Mouse (Mus musculus): Measurements from ENCODE around the gene Dock2. TPM values are rescaled to one million over a fixed set of nuclear protein-coding genes. Genes with fewer than 3 reads are reported as not detected.

The Dock2 gene
- total and polyA plus RNA-seq, 2 experiments from 2014 or later, result 0.33 to 3.1 TPM

DNA sequence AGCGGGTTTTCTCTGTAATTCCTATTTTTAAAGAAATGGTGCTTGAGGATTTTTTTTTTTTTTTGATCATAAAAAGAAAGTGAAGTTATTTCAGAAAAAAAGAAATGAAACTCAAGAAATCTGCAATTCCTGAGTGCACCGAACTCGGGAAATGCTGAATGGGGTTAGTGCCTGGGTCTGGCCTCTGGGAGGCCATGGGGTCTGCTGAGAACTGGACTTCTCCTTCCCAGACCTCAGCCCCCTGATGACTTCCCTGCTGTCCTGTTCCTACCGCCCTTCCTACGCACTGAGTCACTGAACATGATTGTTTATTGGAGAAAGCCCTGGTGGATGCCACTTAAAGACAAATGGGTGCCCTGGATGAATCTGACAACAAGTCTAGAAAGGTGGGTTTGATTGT, 356.5 kb downstream of the Dock2 start:
- H3K9me3 ChIP-seq (replicated peaks; ENCODE audit: control insufficient read depth, low read length), result no peaks in the 10 kb centered on the region
- DNase-seq (ENCODE audit: low spot score) (no peak), ATAC-seq (ENCODE audit: insufficient read depth, low read depth) (no peak)
- H3K4me2 ChIP-seq (ENCODE audit: low read depth, low read length), result no peak overlapping the region
- 75% methylated on average over 5 of the region's 5 CpGs for WGBS
- no peaks in the 10 kb centered on the region for H3K36me3 ChIP-seq (replicated peaks; ENCODE audit: control insufficient read depth, insufficient read depth, low read length)
- TF ChIP-seq CTCF (IDR thresholded peaks at IDR 0.05; ENCODE audit: low read depth), result no peak
- H3K4me1 ChIP-seq (ENCODE audit: control insufficient read depth, insufficient read depth), result no peaks in the 10 kb centered on the region
- H3K9ac ChIP-seq (replicated peaks; ENCODE audit: low read depth, low read length), result no peak overlapping the region
- H3K4me3 ChIP-seq (ENCODE audit: low read depth, low read length), result no peak overlapping the region
- no peaks in the 10 kb centered on the region for H3K27me3 ChIP-seq (ENCODE audit: control insufficient read depth, insufficient read depth, low read length)
- no peak overlapping the region for H3K27ac ChIP-seq (ENCODE audit: low read depth)

- Histone ChIP-seq H3K9me3 (replicated peaks; ENCODE audit: control insufficient read depth, low read length) (no peaks in the 10 kb centered on the region), H3K9ac (replicated peaks; ENCODE audit: low read depth, low read length) (no peak overlapping the region), H3K4me3 (ENCODE audit: low read depth, low read length) (no peak overlapping the region), H3K27ac (ENCODE audit: low read depth) (no peak overlapping the region), H3K36me3 (replicated peaks; ENCODE audit: control insufficient read depth, insufficient read depth, low read length) (no peaks in the 10 kb centered on the region), H3K4me1 (ENCODE audit: control insufficient read depth, insufficient read depth) (no peaks in the 10 kb centered on the region), H3K27me3 (ENCODE audit: control insufficient read depth, insufficient read depth, low read length) (no peaks in the 10 kb centered on the region), H3K4me2 (ENCODE audit: low read depth, low read length) (no peak overlapping the region)
- DNase-seq (ENCODE audit: low spot score) (no peak), ATAC-seq (ENCODE audit: insufficient read depth, low read depth) (no peak)
- WGBS, result 72% methylated on average over 1 of the region's 1 CpGs
- TF ChIP-seq CTCF (IDR thresholded peaks at IDR 0.05; ENCODE audit: low read depth) (no peak), EP300 (IDR thresholded peaks at IDR 0.05; ENCODE audit: low read depth) (no peak)
Measured at GRCm38 (mm10) chr11:34424546-34424945, 359.1 kb downstream of the Dock2 start.

- ATAC-seq (ENCODE audit: insufficient read depth, low read depth), result no peak
- Histone ChIP-seq H3K36me3 (replicated peaks; ENCODE audit: control insufficient read depth, insufficient read depth, low read length) (no peaks in the 10 kb centered on the region), H3K9me3 (replicated peaks; ENCODE audit: control insufficient read depth, low read length) (no peaks in the 10 kb centered on the region), H3K9ac (replicated peaks; ENCODE audit: low read depth, low read length) (no peak overlapping the region), H3K27me3 (ENCODE audit: control insufficient read depth, insufficient read depth, low read length) (no peaks in the 10 kb centered on the region), H3K4me3 (ENCODE audit: low read depth, low read length) (no peak overlapping the region), H3K4me1 (ENCODE audit: control insufficient read depth, insufficient read depth) (no peaks in the 10 kb centered on the region), H3K4me2 (ENCODE audit: low read depth, low read length) (no peak overlapping the region), H3K27ac (ENCODE audit: low read depth) (no peak overlapping the region)
- no peak for DNase-seq (ENCODE audit: low spot score)
- TF ChIP-seq CTCF (IDR thresholded peaks at IDR 0.05; ENCODE audit: low read depth), result no peak
- no peak for TF ChIP-seq EP300 (IDR thresholded peaks at IDR 0.05; ENCODE audit: low read depth)
- 71% methylated on average over 6 of the region's 6 CpGs for WGBS
Measured at GRCm38 (mm10) chr11:34421061-34421460, 362.6 kb downstream of the Dock2 start.

DNA sequence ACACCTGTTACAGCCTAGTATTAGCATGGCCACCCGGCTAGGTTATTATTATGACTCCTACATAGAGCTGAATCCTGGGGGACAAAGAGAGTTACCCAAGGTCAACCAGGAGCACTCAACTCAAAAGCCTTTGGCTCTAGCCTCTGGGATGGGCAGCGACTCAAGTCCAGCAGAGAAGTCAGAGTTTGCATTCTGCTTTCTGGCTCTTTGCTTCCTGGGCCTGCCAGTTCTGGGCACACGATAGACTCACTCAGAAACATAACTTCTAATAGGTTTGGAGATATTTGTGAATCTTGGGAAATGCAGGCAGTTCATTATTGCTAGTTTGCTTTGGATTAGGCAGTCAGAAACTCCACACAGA, 367.1 kb downstream of the Dock2 start:
- Histone ChIP-seq H3K9ac (replicated peaks; ENCODE audit: low read depth, low read length) (no peak overlapping the region), H3K27me3 (ENCODE audit: control insufficient read depth, insufficient read depth, low read length) (no peaks in the 10 kb centered on the region), H3K4me1 (ENCODE audit: control insufficient read depth, insufficient read depth) (no peaks in the 10 kb centered on the region), H3K9me3 (replicated peaks; ENCODE audit: control insufficient read depth, low read length) (no peaks in the 10 kb centered on the region), H3K4me2 (ENCODE audit: low read depth, low read length) (no peak overlapping the region), H3K4me3 (ENCODE audit: low read depth, low read length) (no peak overlapping the region), H3K27ac (ENCODE audit: low read depth) (no peak overlapping the region), H3K36me3 (replicated peaks; ENCODE audit: control insufficient read depth, insufficient read depth, low read length) (no peaks in the 10 kb centered on the region)
- 56% methylated on average over 3 of the region's 3 CpGs for WGBS
- ATAC-seq (ENCODE audit: insufficient read depth, low read depth) (no peak), DNase-seq (ENCODE audit: low spot score) (no peak)
- TF ChIP-seq CTCF (IDR thresholded peaks at IDR 0.05; ENCODE audit: low read depth) (no peak), EP300 (IDR thresholded peaks at IDR 0.05; ENCODE audit: low read depth) (no peak)

DNA sequence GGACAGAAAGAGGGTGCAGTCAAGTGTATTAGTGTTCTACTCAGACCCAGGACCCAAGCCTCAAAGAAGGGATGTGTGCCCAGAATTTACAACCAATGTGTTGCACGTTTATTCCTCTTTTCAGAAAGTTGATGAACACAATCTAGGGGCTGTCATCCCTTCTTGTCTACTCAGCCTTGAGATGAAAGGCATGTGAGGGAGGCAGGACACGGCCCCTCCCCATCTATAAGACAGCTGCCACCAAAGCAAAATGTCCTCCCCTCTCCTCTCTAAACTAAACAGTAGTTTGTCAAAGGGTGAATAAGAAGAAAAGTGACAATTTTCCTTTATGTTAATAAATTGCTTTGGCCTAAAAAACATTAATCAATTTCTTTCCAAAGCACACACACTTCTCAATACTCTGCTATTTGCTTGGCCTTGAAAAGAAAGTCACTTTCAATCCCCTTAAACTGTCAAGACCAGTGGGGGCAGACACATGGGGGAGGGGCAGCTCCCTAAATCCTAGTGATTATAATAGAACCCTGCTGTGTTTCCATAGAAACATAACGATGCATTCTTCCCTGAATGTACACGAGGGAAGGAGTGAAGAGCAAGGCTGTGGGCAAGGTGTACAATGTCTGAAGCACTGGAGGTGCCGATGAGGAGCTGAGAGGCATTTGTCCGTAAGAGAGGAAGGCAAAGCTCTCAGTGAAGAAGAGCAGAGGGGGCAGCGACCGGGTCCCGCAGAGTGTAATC, 367.6 kb downstream of the Dock2 start:
- TF ChIP-seq EP300 (IDR thresholded peaks at IDR 0.05; ENCODE audit: low read depth) (no peak), CTCF (IDR thresholded peaks at IDR 0.05; ENCODE audit: low read depth) (no peak)
- Histone ChIP-seq H3K36me3 (replicated peaks; ENCODE audit: control insufficient read depth, insufficient read depth, low read length) (no peaks in the 10 kb centered on the region), H3K4me3 (ENCODE audit: low read depth, low read length) (no peak overlapping the region), H3K4me1 (ENCODE audit: control insufficient read depth, insufficient read depth) (no peaks in the 10 kb centered on the region), H3K27ac (ENCODE audit: low read depth) (no peak overlapping the region), H3K4me2 (ENCODE audit: low read depth, low read length) (no peak overlapping the region), H3K27me3 (ENCODE audit: control insufficient read depth, insufficient read depth, low read length) (no peaks in the 10 kb centered on the region), H3K9me3 (replicated peaks; ENCODE audit: control insufficient read depth, low read length) (no peaks in the 10 kb centered on the region), H3K9ac (replicated peaks; ENCODE audit: low read depth, low read length) (no peak overlapping the region)
- ATAC-seq (ENCODE audit: insufficient read depth, low read depth) (no peak), DNase-seq (ENCODE audit: low spot score) (no peak)
- WGBS, result 58% methylated on average over 9 of the region's 9 CpGs

GRCm38 (mm10) chr11:34406850-34407249, 376.8 kb downstream of the Dock2 start:
- H3K36me3 ChIP-seq (replicated peaks; ENCODE audit: control insufficient read depth, insufficient read depth, low read length), result no peaks in the 10 kb centered on the region
- H3K9ac ChIP-seq (replicated peaks; ENCODE audit: low read depth, low read length), result no peak overlapping the region
- TF ChIP-seq CTCF (IDR thresholded peaks at IDR 0.05; ENCODE audit: low read depth) (no peak), EP300 (IDR thresholded peaks at IDR 0.05; ENCODE audit: low read depth) (no peak)
- no peak overlapping the region for H3K4me3 ChIP-seq (ENCODE audit: low read depth, low read length)
- WGBS, result 39% methylated on average over 5 of the region's 5 CpGs
- DNase-seq (ENCODE audit: low spot score) (no peak), ATAC-seq (ENCODE audit: insufficient read depth, low read depth) (no peak)
- H3K27ac ChIP-seq (ENCODE audit: low read depth), result no peak overlapping the region
- H3K27me3 ChIP-seq (ENCODE audit: control insufficient read depth, insufficient read depth, low read length), result no peaks in the 10 kb centered on the region
- no peaks in the 10 kb centered on the region for H3K4me1 ChIP-seq (ENCODE audit: control insufficient read depth, insufficient read depth)
- no peak overlapping the region for H3K4me2 ChIP-seq (ENCODE audit: low read depth, low read length)
- H3K9me3 ChIP-seq (replicated peaks; ENCODE audit: control insufficient read depth, low read length), result no peaks in the 10 kb centered on the region
